ENCODE assay signal across 9 mouse cellular contexts in genomic region chr17:80048230-80048629, GRCm38 (mm10). TPM values are rescaled to one million over a fixed set of nuclear protein-coding genes. Genes with fewer than 3 reads are reported as not detected.
DNase-seq lines count a peak whose midpoint lies in the region; ATAC-seq and TF ChIP-seq lines count a peak whose summit lies in the region.
"Had no signal": no experiment of that assay in that cellular context is flagged by ENCODE, and none has a peak within 500 bp of the region (broad histone marks: within the 10 kb centered on the region; RNA-seq: fewer than 3 reads in every experiment).

No protein-coding gene starts in this region.

- no peak overlapping the region for H3K27ac ChIP-seq in hindbrain, postnatal 0 days
- no peak overlapping the region for H3K27ac ChIP-seq in hindbrain, embryonic 12.5 days
- H3K27ac ChIP-seq in CH12.LX (ENCODE audit: insufficient read depth, low read depth): no peak overlapping the region
- H3K27ac ChIP-seq in bone marrow, adult 2 months (ENCODE audit: control insufficient read depth, insufficient read depth, low read depth, low read length, poor library complexity): no peak overlapping the region
- H3K27ac ChIP-seq in embryonic facial prominence, embryonic 11.5 days (replicated peaks; ENCODE audit: low read depth, low read length): no peak overlapping the region
- no peak overlapping the region for H3K27ac ChIP-seq in kidney, postnatal 0 days
- H3K27ac ChIP-seq: lung, embryonic 15.5 days had no signal

- H3K4me2 ChIP-seq in hindbrain, postnatal 0 days (ENCODE audit: low read depth, low read length): no peak overlapping the region
- H3K4me2 ChIP-seq in hindbrain, embryonic 12.5 days (replicated peaks): no peak overlapping the region
- no peak overlapping the region for H3K4me2 ChIP-seq in CH12.LX (ENCODE audit: insufficient read depth, low read depth, poor library complexity, severe bottlenecking)
- no peak overlapping the region for H3K4me2 ChIP-seq in embryonic facial prominence, embryonic 11.5 days (ENCODE audit: low read depth, low read length)
- no peak overlapping the region for H3K4me2 ChIP-seq in kidney, postnatal 0 days (ENCODE audit: low read length)
- H3K4me2 ChIP-seq: lung, embryonic 15.5 days had no signal

- no peak overlapping the region for H3K9ac ChIP-seq in hindbrain, postnatal 0 days (replicated peaks; ENCODE audit: low read length)
- H3K9ac ChIP-seq in hindbrain, embryonic 12.5 days: no peak overlapping the region
- no peak overlapping the region for H3K9ac ChIP-seq in CH12.LX (ENCODE audit: insufficient read depth, low read depth)
- H3K9ac ChIP-seq in embryonic facial prominence, embryonic 11.5 days (replicated peaks; ENCODE audit: low read length): no peak overlapping the region
- H3K9ac ChIP-seq in kidney, postnatal 0 days (ENCODE audit: low read depth, low read length): no peak overlapping the region
- H3K9ac ChIP-seq: lung, embryonic 15.5 days had no signal

- no peak overlapping the region for H3K4me3 ChIP-seq in hindbrain, postnatal 0 days (ENCODE audit: low read length)
- H3K4me3 ChIP-seq in hindbrain, embryonic 12.5 days: no peak overlapping the region
- no peak overlapping the region for H3K4me3 ChIP-seq in CH12.LX (replicated peaks in 1 of 3; ENCODE audit: low read depth in 2 of 3, low read length in 2 of 3, poor library complexity in 1 of 3)
- no peak overlapping the region for H3K4me3 ChIP-seq in bone marrow, adult 2 months (replicated peaks; ENCODE audit: control insufficient read depth, low read depth, low read length)
- H3K4me3 ChIP-seq in embryonic facial prominence, embryonic 11.5 days (ENCODE audit: low read depth, low read length): no peak overlapping the region
- no peak overlapping the region for H3K4me3 ChIP-seq in kidney, postnatal 0 days (replicated peaks; ENCODE audit: low read depth, low read length)
- H3K4me3 ChIP-seq: lung, embryonic 15.5 days had no signal

- TF ChIP-seq RAD21 in CH12.LX (IDR thresholded peaks at IDR 0.05; ENCODE audit: low read depth, low read length): peak; percentile 95

- dilution Hi-C loops in CH12.LX (cut with MboI; ENCODE audit: extremely low pct_ligation_motif_present, extremely low pct_unique_long_range_greater_than_20kb, low sequenced_read_pairs): no loop called here

- peak; percentile 69 for TF ChIP-seq CTCF in hindbrain, postnatal 0 days (IDR thresholded peaks at IDR 0.05; ENCODE audit: low read depth)
- peak; percentile 34 to 84; a peak in 3 of 4 replicates for TF ChIP-seq CTCF in CH12.LX (conservative IDR thresholded peaks at IDR 0.05 in 1 of 2, IDR thresholded peaks at IDR 0.05 in 1 of 2; ENCODE audit: low read depth in 2 of 2, low read length in 2 of 2)
- 0 out of 2 replicates have a peak, but pooled peaks have one; percentile 14 for TF ChIP-seq CTCF in bone marrow, adult 2 months (IDR thresholded peaks at IDR 0.05; ENCODE audit: control insufficient read depth, insufficient read depth, low read length)
- TF ChIP-seq CTCF in kidney, postnatal 0 days (IDR thresholded peaks at IDR 0.05; ENCODE audit: low read depth): peak; percentile 80

- no peaks in the 10 kb centered on the region for H3K27me3 ChIP-seq in hindbrain, postnatal 0 days (ENCODE audit: insufficient read depth, low read length)
- no peaks in the 10 kb centered on the region for H3K27me3 ChIP-seq in hindbrain, embryonic 12.5 days
- no peaks in the 10 kb centered on the region for H3K27me3 ChIP-seq in CH12.LX (replicated peaks)
- H3K27me3 ChIP-seq in embryonic facial prominence, embryonic 11.5 days (ENCODE audit: control insufficient read depth, insufficient read depth, low read length): no peaks in the 10 kb centered on the region
- no peaks in the 10 kb centered on the region for H3K27me3 ChIP-seq in kidney, postnatal 0 days (ENCODE audit: insufficient read depth, low read length)
- H3K27me3 ChIP-seq: lung, embryonic 15.5 days had no signal

- H3K9me3 ChIP-seq in hindbrain, postnatal 0 days (ENCODE audit: low read length): no peaks in the 10 kb centered on the region
- H3K9me3 ChIP-seq in hindbrain, embryonic 12.5 days (replicated peaks): no peaks in the 10 kb centered on the region
- H3K9me3 ChIP-seq in CH12.LX (replicated peaks; ENCODE audit: low read length): no peaks in the 10 kb centered on the region
- no peaks in the 10 kb centered on the region for H3K9me3 ChIP-seq in embryonic facial prominence, embryonic 11.5 days (replicated peaks; ENCODE audit: control insufficient read depth, low read length)
- no peaks in the 10 kb centered on the region for H3K9me3 ChIP-seq in kidney, postnatal 0 days (replicated peaks; ENCODE audit: low read length)
- H3K9me3 ChIP-seq: lung, embryonic 15.5 days had no signal

- no peak for TF ChIP-seq POLR2A in CH12.LX (IDR thresholded peaks at IDR 0.05; ENCODE audit: low read depth, low read length)
- TF ChIP-seq POLR2A in bone marrow, adult 2 months (IDR thresholded peaks at IDR 0.05; ENCODE audit: borderline replicate concordance, control insufficient read depth, low read depth, low read length): no peak

- TF ChIP-seq EP300 in CH12.LX (IDR thresholded peaks at IDR 0.05; ENCODE audit: low read length): no peak

- in situ Hi-C loops in CH12.LX (cut with MboI; ENCODE audit: low pct_ligation_motif_present, low pct_unique_long_range_greater_than_20kb, low sequenced_read_pairs): loop anchor here (10.0 kb wide), 1 partner anchor 137 kb away; no protein-coding TSS in a partner anchor

- peaks cover 29% of the 10 kb centered on the region for H3K36me3 ChIP-seq in hindbrain, postnatal 0 days (ENCODE audit: insufficient read depth, low read length)
- H3K36me3 ChIP-seq in hindbrain, embryonic 12.5 days: peaks cover 55% of the 10 kb centered on the region
- H3K36me3 ChIP-seq in CH12.LX (replicated peaks in 1 of 2; ENCODE audit: control insufficient read depth in 1 of 2, insufficient read depth in 1 of 2, low read length in 1 of 2): peaks cover 30 to 33% of the 10 kb centered on the region in 2 experiments
- H3K36me3 ChIP-seq in embryonic facial prominence, embryonic 11.5 days (replicated peaks; ENCODE audit: control insufficient read depth, insufficient read depth, low read depth, low read length): peaks cover 11% of the 10 kb centered on the region
- peaks cover 32% of the 10 kb centered on the region for H3K36me3 ChIP-seq in kidney, postnatal 0 days (ENCODE audit: insufficient read depth, low read length)

- no peaks in the 10 kb centered on the region for H3K79me2 ChIP-seq in CH12.LX (replicated peaks; ENCODE audit: control insufficient read depth, extremely low read depth, insufficient read depth, poor library complexity, severe bottlenecking)

- H3K4me1 ChIP-seq in hindbrain, postnatal 0 days (ENCODE audit: insufficient read depth, low read length): no peaks in the 10 kb centered on the region
- no peaks in the 10 kb centered on the region for H3K4me1 ChIP-seq in hindbrain, embryonic 12.5 days
- no peaks in the 10 kb centered on the region for H3K4me1 ChIP-seq in CH12.LX (ENCODE audit: control insufficient read depth in 1 of 2, insufficient read depth in 2 of 2)
- no peaks in the 10 kb centered on the region for H3K4me1 ChIP-seq in bone marrow, adult 2 months (ENCODE audit: control insufficient read depth, insufficient read depth, low read length)
- no peaks in the 10 kb centered on the region for H3K4me1 ChIP-seq in embryonic facial prominence, embryonic 11.5 days (ENCODE audit: control insufficient read depth, insufficient read depth, low read length)
- no peaks in the 10 kb centered on the region for H3K4me1 ChIP-seq in kidney, postnatal 0 days (replicated peaks; ENCODE audit: insufficient read depth, low read length)
- H3K4me1 ChIP-seq: lung, embryonic 15.5 days had no signal

- WGBS in hindbrain, postnatal 0 days: 59% methylated on average over 7 of the region's 7 CpGs
- 72% methylated on average over 7 of the region's 7 CpGs for WGBS in hindbrain, embryonic 12.5 days
- WGBS in bone marrow, adult 2 months: 70% methylated on average over 7 of the region's 7 CpGs
- WGBS in embryonic facial prominence, embryonic 11.5 days: 75% methylated on average over 7 of the region's 7 CpGs
- 62% methylated on average over 7 of the region's 7 CpGs for WGBS in kidney, postnatal 0 days

- ATAC-seq in hindbrain, postnatal 0 days: no peak
- no peak for ATAC-seq in hindbrain, embryonic 12.5 days (ENCODE audit: low FRiP score)
- ATAC-seq in embryonic facial prominence, embryonic 11.5 days (replicated peaks; ENCODE audit: insufficient number of reproducible peaks, low FRiP score, low TSS enrichment, low read depth): no peak
- no peak for ATAC-seq in kidney, postnatal 0 days (replicated peaks; ENCODE audit: low FRiP score, low read depth)

- DNase-seq in hindbrain, postnatal 0 days (ENCODE audit: low spot score): peak; percentile 87
- peak; percentile 72 for DNase-seq in CH12.LX (ENCODE audit: extremely low read depth)
- peak; percentile 85 for DNase-seq in embryonic facial prominence, embryonic 11.5 days (ENCODE audit: low spot score)
- peak; percentile 86 for DNase-seq in kidney, postnatal 0 days (ENCODE audit: low spot score)
- peak; percentile 95 for DNase-seq in lung, postnatal 36 days
- DNase-seq in thymus, postnatal 10 days (ENCODE audit: low spot score in 2 of 2): peak; percentile 42 to 85

TF ChIP-seq in CH12.LX, 34 proteins besides CTCF, POLR2A, EP300 and RAD21:
- peak; percentile 40; the same call in 1 of the 2 replicates for TF ChIP-seq ZNF384 (IDR thresholded peaks at IDR 0.05; ENCODE audit: low read depth, low read length)
- peak; percentile 90 for TF ChIP-seq SMC3 (IDR thresholded peaks at IDR 0.05; ENCODE audit: low read depth, low read length)
- TF ChIP-seq ZC3H11A (IDR thresholded peaks at IDR 0.05; ENCODE audit: low read depth, low read length): peak; percentile 64
- peak; percentile 35; the same call in 1 of the 2 replicates for TF ChIP-seq MYC (IDR thresholded peaks at IDR 0.05; ENCODE audit: low read depth, low read length)
- peak; percentile 83 for TF ChIP-seq BHLHE40 (IDR thresholded peaks at IDR 0.05; ENCODE audit: low read depth, low read length)
- TF ChIP-seq TBP (conservative IDR thresholded peaks at IDR 0.05; ENCODE audit: low read depth, low read length): no peak
- no peak for TF ChIP-seq NRF1 (IDR thresholded peaks at IDR 0.05; ENCODE audit: low read depth, low read length)
- no peak for TF ChIP-seq TCF12 (IDR thresholded peaks at IDR 0.05; ENCODE audit: low read depth, low read length)

RNA-seq across cellular contexts. Expression of gene Hnrnpll, which starts 13.9 kb away (rescaled TPM):
- 41.8 and 52.7 TPM in 2 replicates for total RNA-seq in hindbrain, postnatal 0 days (2014; rRNA removed)
- 40.0 and 40.2 TPM in 2 replicates for polyA plus RNA-seq in hindbrain, postnatal 0 days (2015; fragmentation: Nextera tagmentation; extraction: Ambion mirVana)
- 112 and 116 TPM in 2 replicates for polyA plus RNA-seq in hindbrain, embryonic 12.5 days (2016; fragmentation: Nextera tagmentation; extraction: Ambion mirVana)
- total RNA-seq in CH12.LX (2012; rRNA removed) (24.1 and 26.1 TPM in 2 replicates), CH12.LX (2014; rRNA removed) (22.3 and 24.2 TPM in 2 replicates)
- 14.4 TPM in 2 replicates for polyA plus RNA-seq in CH12.LX (2012; ENCODE audit: insufficient read length, low read depth)
- polyA plus RNA-seq in bone marrow, adult 2 months (2011; ENCODE audit: insufficient read depth, insufficient read length, low replicate concordance, missing spikeins): 21.7 and 21.8 TPM in 2 replicates
- 114 and 127 TPM in 2 replicates for polyA plus RNA-seq in embryonic facial prominence, embryonic 11.5 days (2014; fragmentation: Nextera tagmentation; extraction: Ambion mirVana)
- 42.2 and 48.0 TPM in 2 replicates for polyA plus RNA-seq in kidney, postnatal 0 days (2015; fragmentation: Nextera tagmentation; extraction: Ambion mirVana)

Comparison
In these comparisons a context has a peak if more than half of its experiments do, and no peak if none do; other contexts are left out.
1. CTCF ChIP-seq: peak in every context shown above with its lines; median percentile 80 in kidney, postnatal 0 days; 69 in hindbrain, postnatal 0 days; 59 in CH12.LX; 14 in bone marrow, adult 2 months.